In the genomic region with DNA sequence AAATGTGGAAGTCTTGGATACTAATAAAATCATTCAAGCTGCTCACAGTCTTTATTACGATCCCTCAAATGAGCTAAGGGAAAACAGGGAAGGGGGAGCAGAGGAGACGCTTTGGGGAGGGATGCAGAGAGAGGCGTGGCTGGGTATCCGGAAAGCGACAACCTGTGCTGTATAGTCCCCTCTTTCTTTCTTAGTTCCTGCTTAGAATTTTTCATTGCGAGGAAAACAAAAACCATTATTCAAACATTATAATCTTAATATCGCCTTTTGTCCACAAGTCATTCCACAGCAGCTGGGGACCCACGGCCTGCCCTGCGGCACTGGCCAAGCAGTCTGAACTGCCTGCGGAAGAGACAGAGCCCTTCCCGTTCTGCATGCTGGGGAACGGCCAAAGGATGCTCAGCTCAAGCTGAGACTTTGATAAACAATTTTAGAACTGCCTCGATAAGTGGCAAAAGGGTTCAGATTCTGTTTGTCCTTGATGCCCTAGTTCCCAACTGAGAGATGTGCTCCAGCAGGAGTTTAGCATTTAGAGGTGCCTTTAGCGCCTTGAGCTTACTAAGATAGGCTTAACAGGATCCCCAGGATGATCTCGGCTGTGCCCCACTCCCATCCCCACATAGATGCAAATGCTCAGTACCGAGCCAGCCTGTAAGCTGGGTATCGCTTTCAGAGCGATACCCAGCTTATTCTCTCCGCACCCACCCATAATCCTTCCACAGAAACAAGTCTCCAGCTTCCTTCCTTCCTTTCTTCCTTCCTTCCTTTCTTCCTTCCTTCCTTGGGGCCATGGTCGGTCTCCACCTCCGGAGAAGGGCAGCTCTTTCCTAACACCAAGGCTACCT, we compare ENCODE assay signal across 26 mouse cellular contexts.
DNase-seq lines count a peak whose midpoint lies in the region; ATAC-seq and TF ChIP-seq lines count a peak whose summit lies in the region.
"Had no signal": no experiment of that assay in that cellular context is flagged by ENCODE, and none has a peak within 500 bp of the region (broad histone marks: within the 10 kb centered on the region; RNA-seq: fewer than 3 reads in every experiment).

No protein-coding gene starts in this region.

- H3K9me3 ChIP-seq in forebrain, postnatal 0 days (ENCODE audit: low read length) = no peaks in the 10 kb centered on the region
- H3K9me3 ChIP-seq in forebrain, embryonic 15.5 days = no peaks in the 10 kb centered on the region
- no peaks in the 10 kb centered on the region for H3K9me3 ChIP-seq in midbrain, embryonic 10.5 days (replicated peaks)
- no peaks in the 10 kb centered on the region for H3K9me3 ChIP-seq in midbrain, postnatal 0 days (ENCODE audit: low read length)
- no peaks in the 10 kb centered on the region for H3K9me3 ChIP-seq in limb, embryonic 12.5 days
- H3K9me3 ChIP-seq: embryonic facial prominence, embryonic 12.5 days; heart, embryonic 12.5 days; hindbrain, embryonic 15.5 days; lung, embryonic 15.5 days; midbrain, embryonic 12.5 days had no signal

- peak; percentile 32 for DNase-seq in forebrain, postnatal 0 days
- peak; percentile 47 for DNase-seq in midbrain, embryonic 10.5 days (ENCODE audit: low spot score)
- DNase-seq in midbrain, postnatal 0 days (ENCODE audit: low spot score) = no peak
- peak; percentile 60 for DNase-seq in embryo, embryonic 10.5 days (ENCODE audit: low spot score)
- no peak for DNase-seq in layer of hippocampus, postnatal 25 days (ENCODE audit: extremely low spot score in 1 of 2, low spot score in 1 of 2)
- no peak for DNase-seq in urinary bladder, postnatal 4 days (ENCODE audit: low spot score in 2 of 2)
- DNase-seq: adrenal gland, postnatal 36 days; cerebellum, adult 18-20 months; cerebellum, postnatal 25 days; gastrocnemius, adult 2 months; heart, postnatal 14 days; kidney, adult 18-20 months; kidney, postnatal 10 days; right cerebral cortex, adult 18-20 months had no signal

- no peaks in the 10 kb centered on the region for H3K36me3 ChIP-seq in forebrain, postnatal 0 days (ENCODE audit: insufficient read depth)
- no peaks in the 10 kb centered on the region for H3K36me3 ChIP-seq in forebrain, embryonic 15.5 days
- no peaks in the 10 kb centered on the region for H3K36me3 ChIP-seq in midbrain, embryonic 10.5 days
- no peaks in the 10 kb centered on the region for H3K36me3 ChIP-seq in midbrain, postnatal 0 days (ENCODE audit: insufficient read depth, low read length)
- H3K36me3 ChIP-seq in limb, embryonic 12.5 days = no peaks in the 10 kb centered on the region
- H3K36me3 ChIP-seq: embryonic facial prominence, embryonic 12.5 days; heart, embryonic 12.5 days; hindbrain, embryonic 15.5 days; lung, embryonic 15.5 days; midbrain, embryonic 12.5 days had no signal

- H3K4me3 ChIP-seq in forebrain, postnatal 0 days (ENCODE audit: low read depth, low read length) = no peak overlapping the region
- no peak overlapping the region for H3K4me3 ChIP-seq in forebrain, embryonic 15.5 days
- no peak overlapping the region for H3K4me3 ChIP-seq in midbrain, embryonic 10.5 days
- H3K4me3 ChIP-seq in midbrain, postnatal 0 days (ENCODE audit: low read depth, low read length) = no peak overlapping the region
- H3K4me3 ChIP-seq in limb, embryonic 12.5 days (replicated peaks) = peak overlapping the region; percentile 27
- H3K4me3 ChIP-seq: embryonic facial prominence, embryonic 12.5 days; gastrocnemius, adult 2 months; heart, embryonic 12.5 days; hindbrain, embryonic 15.5 days; layer of hippocampus, adult 2 months; left cerebral cortex, adult 2 months; lung, embryonic 15.5 days; midbrain, embryonic 12.5 days had no signal

- no peak for ATAC-seq in forebrain, postnatal 0 days
- no peak for ATAC-seq in forebrain, embryonic 15.5 days (replicated peaks)
- no peak for ATAC-seq in midbrain, postnatal 0 days (ENCODE audit: low FRiP score)
- ATAC-seq in limb, embryonic 12.5 days (ENCODE audit: insufficient number of reproducible peaks, insufficient read depth, low FRiP score, low TSS enrichment, low read depth) = no peak
- ATAC-seq: CD4-positive, CD25-positive, alpha-beta regulatory T cell, adult 4 months; forebrain, embryonic 16.5 days had no signal

- H3K27ac ChIP-seq in forebrain, postnatal 0 days (ENCODE audit: low read depth, low read length) = no peak overlapping the region
- H3K27ac ChIP-seq in forebrain, embryonic 15.5 days (replicated peaks) = no peak overlapping the region
- H3K27ac ChIP-seq in midbrain, embryonic 10.5 days (replicated peaks) = no peak overlapping the region
- no peak overlapping the region for H3K27ac ChIP-seq in midbrain, postnatal 0 days (ENCODE audit: low read depth, low read length)
- peak overlapping the region; percentile 89 for H3K27ac ChIP-seq in limb, embryonic 12.5 days
- H3K27ac ChIP-seq: embryonic facial prominence, embryonic 12.5 days; gastrocnemius, adult 2 months; hindbrain, embryonic 15.5 days; layer of hippocampus, adult 2 months; left cerebral cortex, adult 2 months; lung, embryonic 15.5 days; macrophage; midbrain, embryonic 12.5 days had no signal

- H3K9ac ChIP-seq in forebrain, postnatal 0 days = no peak overlapping the region
- H3K9ac ChIP-seq in forebrain, embryonic 15.5 days (replicated peaks) = no peak overlapping the region
- no peak overlapping the region for H3K9ac ChIP-seq in midbrain, postnatal 0 days (replicated peaks; ENCODE audit: low read length, poor library complexity, severe bottlenecking)
- peak overlapping the region; percentile 50 for H3K9ac ChIP-seq in limb, embryonic 12.5 days (replicated peaks)
- H3K9ac ChIP-seq: embryonic facial prominence, embryonic 12.5 days; heart, embryonic 12.5 days; hindbrain, embryonic 15.5 days; lung, embryonic 15.5 days; midbrain, embryonic 12.5 days had no signal

- no peak for TF ChIP-seq CTCF in forebrain, postnatal 0 days (IDR thresholded peaks at IDR 0.05; ENCODE audit: low read depth)
- no peak for TF ChIP-seq CTCF in midbrain, postnatal 0 days (IDR thresholded peaks at IDR 0.05)

- no peak overlapping the region for H3K4me2 ChIP-seq in forebrain, postnatal 0 days (ENCODE audit: low read depth)
- H3K4me2 ChIP-seq in forebrain, embryonic 15.5 days (replicated peaks) = no peak overlapping the region
- H3K4me2 ChIP-seq in midbrain, postnatal 0 days (ENCODE audit: low read depth, low read length, poor library complexity, severe bottlenecking) = no peak overlapping the region
- H3K4me2 ChIP-seq in limb, embryonic 12.5 days = peak overlapping the region; percentile 58
- H3K4me2 ChIP-seq: embryonic facial prominence, embryonic 12.5 days; heart, embryonic 12.5 days; hindbrain, embryonic 15.5 days; lung, embryonic 15.5 days; midbrain, embryonic 12.5 days had no signal

- H3K4me1 ChIP-seq in forebrain, postnatal 0 days (ENCODE audit: insufficient read depth) = no peaks in the 10 kb centered on the region
- peaks cover 3% of the 10 kb centered on the region; the same call in 1 of the 2 replicates for H3K4me1 ChIP-seq in forebrain, embryonic 15.5 days
- no peaks in the 10 kb centered on the region for H3K4me1 ChIP-seq in midbrain, embryonic 10.5 days
- no peaks in the 10 kb centered on the region for H3K4me1 ChIP-seq in midbrain, postnatal 0 days (ENCODE audit: insufficient read depth, low read length)
- H3K4me1 ChIP-seq in limb, embryonic 12.5 days (replicated peaks) = peaks cover 39% of the 10 kb centered on the region
- H3K4me1 ChIP-seq: embryonic facial prominence, embryonic 12.5 days; heart, embryonic 12.5 days; hindbrain, embryonic 15.5 days; lung, embryonic 15.5 days; midbrain, embryonic 12.5 days had no signal

- WGBS in forebrain, postnatal 0 days = 1% methylated on average over 21 of the region's 21 CpGs
- under 1% methylated on average over 21 of the region's 21 CpGs for WGBS in forebrain, embryonic 15.5 days
- WGBS in midbrain, embryonic 10.5 days = under 1% methylated on average over 21 of the region's 21 CpGs
- WGBS in midbrain, postnatal 0 days = under 1% methylated on average over 21 of the region's 21 CpGs
- WGBS in limb, embryonic 12.5 days = under 1% methylated on average over 21 of the region's 21 CpGs

- peaks cover 91% of the 10 kb centered on the region for H3K27me3 ChIP-seq in forebrain, postnatal 0 days (ENCODE audit: insufficient read depth, low read length)
- peaks cover 91% of the 10 kb centered on the region for H3K27me3 ChIP-seq in forebrain, embryonic 15.5 days
- H3K27me3 ChIP-seq in midbrain, embryonic 10.5 days (ENCODE audit: low read depth, poor library complexity, severe bottlenecking) = peaks cover 100% of the 10 kb centered on the region
- peaks cover 80% of the 10 kb centered on the region for H3K27me3 ChIP-seq in midbrain, postnatal 0 days (ENCODE audit: insufficient read depth, low read length)
- peaks cover 19% of the 10 kb centered on the region for H3K27me3 ChIP-seq in limb, embryonic 12.5 days

Comparison
In these comparisons a context has a peak if more than half of its experiments do, and no peak if none do; other contexts are left out.
1. DNase-seq: peak in forebrain, postnatal 0 days (single experiment), midbrain, embryonic 10.5 days (single experiment) and embryo, embryonic 10.5 days (single experiment); none in midbrain, postnatal 0 days (single experiment), layer of hippocampus, postnatal 25 days (0 of 2) and urinary bladder, postnatal 4 days (0 of 2).